17 mouse cellular contexts compared by ENCODE assay signal in the genomic region with DNA sequence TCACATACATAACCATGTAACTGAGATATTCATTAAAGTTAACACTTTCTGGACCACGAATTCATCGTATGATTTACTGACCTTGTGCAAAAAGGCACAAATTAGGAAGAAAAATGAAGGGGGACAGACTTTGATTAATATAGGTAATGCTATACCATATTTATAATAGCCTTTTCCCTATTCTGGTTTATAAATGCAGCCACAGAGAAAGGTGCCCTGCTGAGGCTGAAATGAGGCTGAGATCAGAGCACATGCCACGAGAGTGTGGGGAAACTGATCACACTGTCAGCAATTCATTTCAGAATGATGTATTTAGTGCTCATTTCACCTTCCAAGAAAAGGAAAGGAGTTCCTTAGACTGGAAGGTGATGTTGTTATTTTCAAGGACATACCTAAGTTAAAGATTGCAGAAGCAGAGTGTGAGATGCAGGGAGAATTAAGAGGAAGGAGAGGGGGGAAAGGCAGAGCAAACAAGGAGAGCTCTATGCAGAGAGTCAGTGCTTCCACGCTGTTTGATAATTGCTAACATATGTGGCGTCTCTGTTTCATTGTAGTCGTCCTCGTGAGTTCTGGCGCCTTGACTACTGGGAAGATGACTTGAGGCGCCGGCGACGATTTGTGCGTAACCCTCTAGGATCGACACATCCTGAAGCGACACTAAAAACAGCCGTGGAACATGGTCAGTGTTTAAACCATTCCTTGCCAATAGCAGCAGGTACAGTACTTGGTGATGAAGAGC. TPM values are rescaled to one million over a fixed set of nuclear protein-coding genes. Genes with fewer than 3 reads are reported as not detected.
DNase-seq lines count a peak whose midpoint lies in the region; ATAC-seq and TF ChIP-seq lines count a peak whose summit lies in the region.
"Had no signal": no experiment of that assay in that cellular context is flagged by ENCODE, and none has a peak within 500 bp of the region (broad histone marks: within the 10 kb centered on the region; RNA-seq: fewer than 3 reads in every experiment).

No protein-coding gene starts in this region.

- no peak for ATAC-seq in forebrain, postnatal 0 days
- ATAC-seq in hindbrain, embryonic 14.5 days (ENCODE audit: low FRiP score), result 0 out of 2 replicates have a peak, but pooled peaks have one; percentile 55
- no peak for ATAC-seq in midbrain, embryonic 15.5 days (replicated peaks)
- ATAC-seq in intestine, embryonic 15.5 days, result no peak
- ATAC-seq: forebrain, embryonic 15.5 days; inflammation-experienced regulatory T-cells, adult 6 months; liver, postnatal 0 days had no signal

- no peaks in the 10 kb centered on the region; the same call in 1 of the 2 replicates for H3K27me3 ChIP-seq in forebrain, embryonic 10.5 days (ENCODE audit: poor library complexity, severe bottlenecking)
- H3K27me3 ChIP-seq in forebrain, postnatal 0 days (ENCODE audit: insufficient read depth, low read length), result no peaks in the 10 kb centered on the region
- H3K27me3 ChIP-seq in embryonic facial prominence, embryonic 10.5 days (replicated peaks; ENCODE audit: low read depth, poor library complexity, severe bottlenecking), result no peaks in the 10 kb centered on the region
- no peaks in the 10 kb centered on the region for H3K27me3 ChIP-seq in hindbrain, embryonic 14.5 days (ENCODE audit: control insufficient read depth, insufficient read depth, low read length)
- no peaks in the 10 kb centered on the region for H3K27me3 ChIP-seq in midbrain, embryonic 15.5 days (replicated peaks)
- H3K27me3 ChIP-seq in intestine, embryonic 15.5 days (replicated peaks), result no peaks in the 10 kb centered on the region
- H3K27me3 ChIP-seq: CH12.LX; forebrain, embryonic 15.5 days; heart, embryonic 15.5 days had no signal

- 0 out of 2 replicates have a peak, but pooled peaks cover 5% of the 10 kb centered on the region for H3K4me1 ChIP-seq in forebrain, embryonic 10.5 days
- no peaks in the 10 kb centered on the region for H3K4me1 ChIP-seq in forebrain, postnatal 0 days (ENCODE audit: insufficient read depth)
- peaks cover 17% of the 10 kb centered on the region for H3K4me1 ChIP-seq in embryonic facial prominence, embryonic 10.5 days
- peaks cover 9% of the 10 kb centered on the region; the same call in 1 of the 2 replicates for H3K4me1 ChIP-seq in hindbrain, embryonic 14.5 days (replicated peaks; ENCODE audit: control insufficient read depth, insufficient read depth, low read length)
- H3K4me1 ChIP-seq in midbrain, embryonic 15.5 days, result no peaks in the 10 kb centered on the region
- no peaks in the 10 kb centered on the region for H3K4me1 ChIP-seq in intestine, embryonic 15.5 days (replicated peaks)
- H3K4me1 ChIP-seq: forebrain, embryonic 15.5 days; heart, embryonic 15.5 days had no signal

- H3K4me3 ChIP-seq in forebrain, embryonic 10.5 days, result no peak overlapping the region
- no peak overlapping the region for H3K4me3 ChIP-seq in forebrain, postnatal 0 days (ENCODE audit: low read depth, low read length)
- peak overlapping the region; percentile 36; the same call in 1 of the 2 replicates for H3K4me3 ChIP-seq in embryonic facial prominence, embryonic 10.5 days
- no peak overlapping the region for H3K4me3 ChIP-seq in hindbrain, embryonic 14.5 days (replicated peaks; ENCODE audit: low read length)
- H3K4me3 ChIP-seq in midbrain, embryonic 15.5 days, result no peak overlapping the region
- H3K4me3 ChIP-seq in intestine, embryonic 15.5 days (replicated peaks), result no peak overlapping the region
- H3K4me3 ChIP-seq: forebrain, embryonic 15.5 days; heart, embryonic 15.5 days had no signal

- WGBS in forebrain, embryonic 10.5 days, result 63% methylated on average over 16 of the region's 16 CpGs
- WGBS in forebrain, postnatal 0 days, result 70% methylated on average over 16 of the region's 16 CpGs
- 30% methylated on average over 16 of the region's 16 CpGs for WGBS in embryonic facial prominence, embryonic 10.5 days
- 46% methylated on average over 16 of the region's 16 CpGs for WGBS in hindbrain, embryonic 14.5 days
- 59% methylated on average over 16 of the region's 16 CpGs for WGBS in midbrain, embryonic 15.5 days
- 77% methylated on average over 16 of the region's 16 CpGs for WGBS in intestine, embryonic 15.5 days

- H3K9me3 ChIP-seq in forebrain, embryonic 10.5 days, result no peaks in the 10 kb centered on the region
- H3K9me3 ChIP-seq in forebrain, postnatal 0 days (ENCODE audit: low read length), result no peaks in the 10 kb centered on the region
- no peaks in the 10 kb centered on the region for H3K9me3 ChIP-seq in embryonic facial prominence, embryonic 10.5 days
- H3K9me3 ChIP-seq in hindbrain, embryonic 14.5 days (ENCODE audit: control insufficient read depth, low read length), result no peaks in the 10 kb centered on the region
- H3K9me3 ChIP-seq in midbrain, embryonic 15.5 days, result no peaks in the 10 kb centered on the region
- H3K9me3 ChIP-seq in intestine, embryonic 15.5 days, result no peaks in the 10 kb centered on the region
- H3K9me3 ChIP-seq: forebrain, embryonic 15.5 days; heart, embryonic 15.5 days had no signal

- no peak for DNase-seq in forebrain, embryonic 10.5 days (ENCODE audit: extremely low spot score, low spot score)
- no peak for DNase-seq in forebrain, postnatal 0 days
- DNase-seq in embryonic facial prominence, embryonic 10.5 days (ENCODE audit: low spot score), result peak; percentile 71
- DNase-seq in hindbrain, embryonic 14.5 days (ENCODE audit: low spot score), result peak; percentile 32
- no peak for DNase-seq in right cerebral cortex, postnatal 10 days (ENCODE audit: low spot score in 2 of 2)
- no peak for DNase-seq in T-cell, adult 2 months (ENCODE audit: low spot score)
- DNase-seq: cerebellum, adult 9-10 months; kidney, postnatal 10 days; liver, postnatal 0 days; retina, postnatal 1 day had no signal

- H3K27ac ChIP-seq in forebrain, embryonic 10.5 days, result 0 out of 2 replicates have a peak overlapping the region, but pooled peaks have one; percentile 25
- no peak overlapping the region for H3K27ac ChIP-seq in forebrain, postnatal 0 days (ENCODE audit: low read depth, low read length)
- H3K27ac ChIP-seq in embryonic facial prominence, embryonic 10.5 days (replicated peaks), result peak overlapping the region; percentile 82
- H3K27ac ChIP-seq in hindbrain, embryonic 14.5 days, result peak overlapping the region; percentile 85
- H3K27ac ChIP-seq in midbrain, embryonic 15.5 days, result peak overlapping the region; percentile 34; the same call in 1 of the 2 replicates
- no peak overlapping the region for H3K27ac ChIP-seq in intestine, embryonic 15.5 days
- H3K27ac ChIP-seq: forebrain, embryonic 15.5 days; heart, embryonic 15.5 days had no signal

- no peak overlapping the region for H3K4me2 ChIP-seq in forebrain, postnatal 0 days (ENCODE audit: low read depth)
- H3K4me2 ChIP-seq in hindbrain, embryonic 14.5 days (replicated peaks), result peak overlapping the region; percentile 35
- H3K4me2 ChIP-seq in midbrain, embryonic 15.5 days, result no peak overlapping the region
- H3K4me2 ChIP-seq in intestine, embryonic 15.5 days (replicated peaks), result no peak overlapping the region
- H3K4me2 ChIP-seq: forebrain, embryonic 15.5 days; heart, embryonic 15.5 days had no signal

- no peaks in the 10 kb centered on the region for H3K36me3 ChIP-seq in forebrain, embryonic 10.5 days (replicated peaks)
- no peaks in the 10 kb centered on the region for H3K36me3 ChIP-seq in forebrain, postnatal 0 days (ENCODE audit: insufficient read depth)
- no peaks in the 10 kb centered on the region for H3K36me3 ChIP-seq in embryonic facial prominence, embryonic 10.5 days (replicated peaks)
- H3K36me3 ChIP-seq in hindbrain, embryonic 14.5 days (replicated peaks; ENCODE audit: control insufficient read depth, insufficient read depth), result no peaks in the 10 kb centered on the region
- H3K36me3 ChIP-seq in midbrain, embryonic 15.5 days (replicated peaks), result no peaks in the 10 kb centered on the region
- H3K36me3 ChIP-seq in intestine, embryonic 15.5 days, result no peaks in the 10 kb centered on the region
- H3K36me3 ChIP-seq: forebrain, embryonic 15.5 days; heart, embryonic 15.5 days had no signal

- no peak overlapping the region for H3K9ac ChIP-seq in forebrain, postnatal 0 days
- H3K9ac ChIP-seq in hindbrain, embryonic 14.5 days, result peak overlapping the region; percentile 51; the same call in 1 of the 2 replicates
- no peak overlapping the region for H3K9ac ChIP-seq in midbrain, embryonic 15.5 days
- no peak overlapping the region for H3K9ac ChIP-seq in intestine, embryonic 15.5 days
- H3K9ac ChIP-seq: forebrain, embryonic 15.5 days; heart, embryonic 15.5 days; liver, postnatal 0 days had no signal

- no peak for TF ChIP-seq CTCF in forebrain, postnatal 0 days (IDR thresholded peaks at IDR 0.05; ENCODE audit: low read depth)

RNA-seq across cellular contexts. Expression of a gene that starts 16.7 kb away (rescaled TPM):
- 8.4 and 14.7 TPM in 2 replicates for polyA plus RNA-seq in forebrain, embryonic 10.5 days (2016; fragmentation: Nextera tagmentation; extraction: Ambion mirVana)
- total RNA-seq in forebrain, postnatal 0 days (2014; rRNA removed), result 1.3 and 2.3 TPM in 2 replicates
- 1.0 and 2.4 TPM in 2 replicates for polyA plus RNA-seq in forebrain, postnatal 0 days (2015; fragmentation: Nextera tagmentation; extraction: Ambion mirVana)
- polyA plus RNA-seq in embryonic facial prominence, embryonic 10.5 days (2016; fragmentation: Nextera tagmentation; extraction: Ambion mirVana), result 116 and 134 TPM in 2 replicates
- polyA plus RNA-seq in hindbrain, embryonic 14.5 days (2014; fragmentation: Nextera tagmentation; extraction: Ambion mirVana), result 244 and 265 TPM in 2 replicates
- polyA plus RNA-seq in midbrain, embryonic 15.5 days (2015; fragmentation: Nextera tagmentation; extraction: Ambion mirVana), result 65.8 and 80.9 TPM in 2 replicates
- polyA plus RNA-seq in intestine, embryonic 15.5 days (2015; fragmentation: Nextera tagmentation; extraction: Ambion mirVana), result 110 and 127 TPM in 2 replicates
- polyA plus RNA-seq: spleen, adult 2 months had no signal

Comparison
In these comparisons a context has a peak if more than half of its experiments do, and no peak if none do; other contexts are left out.
1. H3K27ac ChIP-seq: peak in forebrain, embryonic 10.5 days (single experiment), embryonic facial prominence, embryonic 10.5 days (single experiment), hindbrain, embryonic 14.5 days (single experiment) and midbrain, embryonic 15.5 days (single experiment); none in forebrain, postnatal 0 days (single experiment) and intestine, embryonic 15.5 days (single experiment).
2. DNase-seq: peak in embryonic facial prominence, embryonic 10.5 days (single experiment) and hindbrain, embryonic 14.5 days (single experiment); none in forebrain, embryonic 10.5 days (single experiment), forebrain, postnatal 0 days (single experiment), right cerebral cortex, postnatal 10 days (0 of 2) and T-cell, adult 2 months (single experiment).